Mouse (Mus musculus) hindbrain, embryonic 15.5 days (tissue): ENCODE results near the gene Smyd3. TPM values are rescaled to one million over a fixed set of nuclear protein-coding genes. Genes with fewer than 3 reads are reported as not detected.

Experiments
- ATAC-seq: fragments of 200-750 bp; cut with Nextera tagmentation; 2 replicates; pipeline ENCODE4 v1.8.0; 2017; ENCODE audit warnings: low read depth, moderate number of reproducible peaks, moderate TSS enrichment; ENCODE audit not compliant: low FRiP score
- H3K27ac ChIP-seq: fragments of 300-500 bp; sonication (generic); replicated peaks from 2 replicates; pipeline ENCODE4 v1.5.1; 2015; ENCODE audit warnings: mild to moderate bottlenecking, inconsistent platforms
- H3K27me3 ChIP-seq: fragments of 300-500 bp; sonication (generic); 2 replicates; pipeline ENCODE4 v1.6.1; 2015; ENCODE audit warnings: control low read depth, inconsistent platforms
- H3K36me3 ChIP-seq: fragments of 300-500 bp; sonication (generic); 2 replicates; pipeline ENCODE4 v1.6.1; 2015; ENCODE audit warnings: control low read depth, inconsistent platforms
- H3K4me1 ChIP-seq: fragments of 300-500 bp; sonication (generic); replicated peaks from 2 replicates; pipeline ENCODE4 v1.6.1; 2015; ENCODE audit warnings: control low read depth, inconsistent platforms
- H3K4me2 ChIP-seq: fragments of 300-500 bp; sonication (generic); 2 replicates; pipeline ENCODE4 v1.6.1; 2015; ENCODE audit warnings: moderate library complexity, mild to moderate bottlenecking, inconsistent platforms
- H3K4me3 ChIP-seq: fragments of 300-500 bp; sonication (generic); 2 replicates; pipeline ENCODE4 v1.5.1; 2015; ENCODE audit warnings: mild to moderate bottlenecking, inconsistent platforms
- H3K9ac ChIP-seq: fragments of 300-500 bp; sonication (generic); 2 replicates; pipeline ENCODE4 v1.6.1; 2015; ENCODE audit warnings: inconsistent platforms
- H3K9me3 ChIP-seq: fragments of 300-500 bp; sonication (generic); 2 replicates; pipeline ENCODE4 v1.6.1; 2016; ENCODE audit warnings: control low read depth, inconsistent platforms
- WGBS: fragments of 180-500 bp; shearing (Covaris S2); methylation state at CpG from one replicate; pipeline ENCODE4 v1.1.7; 2015; 5-methylcytosine and 5-hydroxymethylcytosine counted together
- polyA plus RNA-seq: library from polyadenylated mRNA; unstranded; fragments of >200 nt; fragmentation: Nextera tagmentation; extraction: Ambion mirVana; gene quantifications from 2 replicates; pipeline ENCODE4 v1.2.1, GENCODE M21; 2015

The Smyd3 gene
- polyA plus RNA-seq, 1 experiment from 2014 or later = 26.0 TPM

DNA sequence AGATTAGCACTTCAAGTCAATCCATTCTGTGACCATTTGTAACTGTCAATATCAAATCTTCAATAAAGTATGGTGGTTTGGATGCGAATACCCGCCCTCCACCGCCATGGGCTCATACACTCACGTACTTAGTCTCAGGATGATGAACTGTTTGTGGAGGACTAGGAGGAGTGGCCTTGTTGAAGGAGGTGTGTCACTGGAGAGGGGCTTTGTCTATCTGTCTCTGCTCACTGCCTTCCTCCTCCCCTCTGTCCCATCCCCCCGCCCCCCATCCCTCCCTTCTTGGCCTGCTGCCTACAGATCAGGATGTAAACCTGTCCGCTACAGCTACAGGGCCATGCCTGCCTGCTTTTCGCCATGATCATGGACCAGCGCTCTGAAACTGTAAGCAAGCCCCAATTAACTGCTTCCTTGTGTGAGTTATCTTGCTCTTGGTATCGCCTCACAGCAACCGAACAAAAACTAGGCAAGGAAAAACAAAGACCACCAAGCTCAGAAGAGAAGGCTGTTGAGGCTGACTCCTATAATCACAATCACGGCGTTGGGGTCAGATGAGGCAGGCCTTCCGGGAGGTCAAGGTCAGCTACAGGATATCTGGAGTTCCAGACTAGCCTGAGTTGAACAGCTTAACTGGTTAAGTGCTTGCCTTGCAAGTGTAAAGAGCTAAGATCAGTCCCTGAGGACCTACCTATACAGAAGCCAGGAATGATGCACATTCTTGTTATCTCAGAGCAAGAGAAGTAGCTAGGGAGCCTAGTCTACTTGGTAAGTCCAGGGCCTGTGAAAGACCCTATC, 7.1 kb downstream of the Smyd3 start:
- Histone ChIP-seq H3K27ac (no peak overlapping the region), H3K9ac (no peak overlapping the region), H3K4me1 (no peaks in the 10 kb centered on the region), H3K36me3 (no peaks in the 10 kb centered on the region), H3K4me2 (no peak overlapping the region), H3K27me3 (no peaks in the 10 kb centered on the region), H3K4me3 (no peak overlapping the region), H3K9me3 (no peaks in the 10 kb centered on the region)
- no peak for ATAC-seq
- WGBS = 87% methylated on average over 13 of the region's 13 CpGs

GRCm38 (mm10) chr1:179506530-179507315, 11.1 kb downstream of the Smyd3 start:
- Histone ChIP-seq H3K36me3 (no peaks in the 10 kb centered on the region), H3K9ac (no peak overlapping the region), H3K27ac (no peak overlapping the region), H3K9me3 (no peaks in the 10 kb centered on the region), H3K4me2 (no peak overlapping the region), H3K27me3 (no peaks in the 10 kb centered on the region), H3K4me1 (no peaks in the 10 kb centered on the region), H3K4me3 (no peak overlapping the region)
- no peak for ATAC-seq
- 66% methylated on average over 9 of the region's 9 CpGs for WGBS

DNA sequence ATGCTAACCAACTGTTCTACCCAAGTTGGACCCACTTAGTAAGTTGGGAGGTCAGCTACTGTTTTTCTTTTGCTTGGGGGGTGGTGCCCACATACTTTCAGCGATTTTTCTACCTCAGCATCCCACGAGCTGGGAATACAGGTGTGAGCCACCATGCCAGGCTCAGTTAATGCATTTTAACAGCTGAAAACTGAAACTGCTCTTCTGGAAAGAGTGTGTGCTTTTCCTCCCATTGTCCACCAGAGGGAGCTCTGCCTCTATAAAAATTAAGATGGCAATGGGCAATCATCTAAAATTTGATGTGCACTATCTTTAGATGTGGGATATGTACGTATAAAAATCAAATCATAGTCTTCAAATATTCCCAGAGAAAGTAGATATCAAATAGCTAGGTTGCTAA, 15.3 kb downstream of the Smyd3 start:
- Histone ChIP-seq H3K27me3 (no peaks in the 10 kb centered on the region), H3K9me3 (no peaks in the 10 kb centered on the region), H3K27ac (no peak overlapping the region), H3K4me3 (no peak overlapping the region), H3K9ac (no peak overlapping the region), H3K36me3 (no peaks in the 10 kb centered on the region), H3K4me2 (no peak overlapping the region), H3K4me1 (no peaks in the 10 kb centered on the region)
- WGBS = 22% methylated on average over 3 of the region's 3 CpGs
- no peak for ATAC-seq

GRCm38 (mm10) chr1:179499257-179499656, 18.6 kb downstream of the Smyd3 start:
- Histone ChIP-seq H3K4me3 (no peak overlapping the region), H3K27ac (no peak overlapping the region), H3K9me3 (no peaks in the 10 kb centered on the region), H3K9ac (no peak overlapping the region), H3K36me3 (no peaks in the 10 kb centered on the region), H3K4me2 (no peak overlapping the region), H3K27me3 (no peaks in the 10 kb centered on the region), H3K4me1 (no peaks in the 10 kb centered on the region)
- ATAC-seq = no peak
- 94% methylated on average over 3 of the region's 3 CpGs for WGBS

GRCm38 (mm10) chr1:179492908-179493307, 24.9 kb downstream of the Smyd3 start:
- Histone ChIP-seq H3K4me1 (0 out of 2 replicates have a peak, but pooled peaks cover 5% of the 10 kb centered on the region), H3K4me2 (no peak overlapping the region), H3K27me3 (no peaks in the 10 kb centered on the region), H3K9me3 (no peaks in the 10 kb centered on the region), H3K36me3 (no peaks in the 10 kb centered on the region), H3K9ac (no peak overlapping the region), H3K27ac (no peak overlapping the region), H3K4me3 (no peak overlapping the region)
- no peak for ATAC-seq
- WGBS = 88% methylated on average over 5 of the region's 5 CpGs

GRCm38 (mm10) chr1:179488520-179488919, 29.3 kb downstream of the Smyd3 start:
- Histone ChIP-seq H3K4me1 (0 out of 2 replicates have a peak, but pooled peaks cover 5% of the 10 kb centered on the region), H3K27ac (no peak overlapping the region), H3K9me3 (no peaks in the 10 kb centered on the region), H3K4me2 (no peak overlapping the region), H3K36me3 (no peaks in the 10 kb centered on the region), H3K9ac (no peak overlapping the region), H3K4me3 (no peak overlapping the region), H3K27me3 (no peaks in the 10 kb centered on the region)
- ATAC-seq = no peak
- WGBS = 88% methylated on average over 5 of the region's 5 CpGs

DNA sequence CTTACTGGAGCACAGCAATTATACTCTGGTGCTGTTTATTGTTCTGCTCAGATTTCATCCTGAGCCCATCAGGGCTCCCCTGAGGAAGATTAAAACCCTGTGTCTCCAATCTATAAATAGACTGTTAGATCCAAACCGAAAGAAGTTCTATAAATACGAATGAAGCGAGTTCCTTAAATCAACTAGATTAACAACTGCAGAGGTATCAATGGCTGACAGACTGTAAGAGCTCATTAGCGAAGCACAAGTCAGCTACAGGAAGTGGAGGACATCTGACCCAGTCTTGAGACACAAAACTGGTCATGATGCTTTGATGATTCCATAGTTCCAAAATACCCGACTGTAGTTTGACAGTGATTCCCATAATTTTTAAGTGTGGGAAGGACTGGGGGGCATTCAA, 29.9 kb downstream of the Smyd3 start:
- no peak overlapping the region for H3K27ac ChIP-seq
- WGBS = 59% methylated on average over 5 of the region's 5 CpGs
- no peak for ATAC-seq

DNA sequence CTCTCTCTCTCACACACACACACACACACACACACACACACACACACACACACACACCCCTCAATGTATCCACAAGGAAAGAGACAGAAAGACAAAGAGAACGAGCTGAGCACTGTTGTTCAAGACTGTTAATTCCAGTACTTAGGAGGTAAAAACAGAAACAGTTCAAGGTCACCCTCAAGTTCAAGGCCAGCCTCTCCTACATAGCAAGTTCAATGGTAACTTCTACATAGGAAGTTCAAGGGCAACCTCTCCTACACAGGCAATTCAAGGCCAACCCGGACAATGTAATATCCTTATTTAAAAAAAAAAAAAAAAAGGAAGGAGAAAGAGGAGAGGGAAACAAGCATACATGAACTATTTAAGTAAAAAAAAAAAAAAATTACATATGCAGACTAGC, 30.6 kb downstream of the Smyd3 start:
- no peak for ATAC-seq
- no peaks in the 10 kb centered on the region for H3K9me3 ChIP-seq
- WGBS = 81% methylated on average over 2 of the region's 2 CpGs

More for the DNA sequence above, 29.9 kb downstream of the Smyd3 start:
- Histone ChIP-seq H3K4me2 (no peak overlapping the region), H3K9ac (no peak overlapping the region), H3K4me1 (0 out of 2 replicates have a peak, but pooled peaks cover 5% of the 10 kb centered on the region), H3K27me3 (no peaks in the 10 kb centered on the region), H3K36me3 (no peaks in the 10 kb centered on the region), H3K9me3 (no peaks in the 10 kb centered on the region), H3K4me3 (no peak overlapping the region)

DNA sequence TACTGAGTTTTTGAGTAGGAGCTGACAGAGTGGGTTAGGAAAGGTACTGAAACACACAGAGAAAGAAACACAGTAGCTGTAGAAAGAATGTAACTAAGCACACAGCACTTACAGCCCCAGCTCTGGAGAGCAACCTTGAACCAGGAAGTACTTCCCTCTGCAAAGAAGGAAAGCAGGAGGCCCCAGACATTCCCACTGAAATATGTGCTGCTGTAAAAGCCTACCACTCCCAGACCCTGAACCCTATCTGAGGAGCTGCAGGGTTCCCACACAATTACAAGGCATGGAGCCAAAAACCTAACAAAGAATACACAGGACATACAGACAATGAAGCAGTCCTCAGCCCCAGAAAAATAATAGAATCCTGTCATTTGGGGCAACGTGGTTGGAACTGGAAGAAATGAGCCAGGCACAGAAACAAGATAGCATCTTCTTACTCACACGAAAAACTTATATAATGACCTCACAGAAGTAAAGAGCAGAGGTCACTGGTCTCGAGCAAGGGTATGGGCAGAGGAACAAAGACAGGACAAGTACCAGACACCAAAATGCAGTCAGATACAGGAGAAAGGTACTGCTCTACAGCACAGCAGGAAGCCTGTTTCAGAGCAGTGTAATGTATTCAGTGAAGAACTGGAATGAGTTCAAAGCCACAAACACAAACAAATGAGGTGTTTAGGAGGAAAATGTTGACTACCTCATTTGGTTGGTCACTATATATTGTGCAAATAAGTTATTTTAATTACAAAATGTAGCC, 31.9 kb downstream of the Smyd3 start:
- Histone ChIP-seq H3K27me3 (no peaks in the 10 kb centered on the region), H3K4me2 (no peak overlapping the region), H3K9me3 (no peaks in the 10 kb centered on the region), H3K9ac (no peak overlapping the region), H3K27ac (no peak overlapping the region), H3K36me3 (no peaks in the 10 kb centered on the region), H3K4me3 (no peak overlapping the region), H3K4me1 (0 out of 2 replicates have a peak, but pooled peaks cover under 1% of the 10 kb centered on the region)
- 22% methylated on average over 3 of the region's 3 CpGs for WGBS
- no peak for ATAC-seq

More for the DNA sequence above, 30.6 kb downstream of the Smyd3 start:
- Histone ChIP-seq H3K4me3 (no peak overlapping the region), H3K27ac (no peak overlapping the region), H3K27me3 (no peaks in the 10 kb centered on the region), H3K4me1 (0 out of 2 replicates have a peak, but pooled peaks cover 5% of the 10 kb centered on the region), H3K36me3 (no peaks in the 10 kb centered on the region), H3K9ac (no peak overlapping the region), H3K4me2 (no peak overlapping the region)

DNA sequence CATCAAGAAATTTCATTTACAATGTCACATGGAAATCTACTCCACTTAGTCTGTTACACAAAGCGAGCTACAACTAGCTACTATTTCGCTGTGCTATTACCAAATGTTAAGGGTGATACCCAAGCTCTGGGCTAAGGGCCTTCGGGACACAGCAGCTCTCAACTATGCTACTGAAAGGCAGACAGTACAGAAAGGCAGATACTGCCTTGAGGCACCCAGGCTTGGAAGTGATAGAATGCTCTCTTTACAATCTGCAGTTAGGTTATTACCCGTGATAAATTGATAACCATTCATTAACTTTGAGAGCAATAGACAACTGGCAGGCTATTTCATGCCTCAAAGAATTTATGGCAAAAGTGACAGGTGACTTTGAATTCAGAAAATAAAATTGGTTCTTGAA, 37.0 kb downstream of the Smyd3 start:
- H3K9me3 ChIP-seq = no peaks in the 10 kb centered on the region
- no peaks in the 10 kb centered on the region for H3K27me3 ChIP-seq
- no peak overlapping the region for H3K27ac ChIP-seq
- no peak for ATAC-seq
- no peak overlapping the region for H3K4me3 ChIP-seq
- WGBS = 64% methylated on average over 4 of the region's 4 CpGs
- no peaks in the 10 kb centered on the region for H3K36me3 ChIP-seq
- H3K9ac ChIP-seq = no peak overlapping the region
- no peak overlapping the region for H3K4me2 ChIP-seq
- no peaks in the 10 kb centered on the region for H3K4me1 ChIP-seq

DNA sequence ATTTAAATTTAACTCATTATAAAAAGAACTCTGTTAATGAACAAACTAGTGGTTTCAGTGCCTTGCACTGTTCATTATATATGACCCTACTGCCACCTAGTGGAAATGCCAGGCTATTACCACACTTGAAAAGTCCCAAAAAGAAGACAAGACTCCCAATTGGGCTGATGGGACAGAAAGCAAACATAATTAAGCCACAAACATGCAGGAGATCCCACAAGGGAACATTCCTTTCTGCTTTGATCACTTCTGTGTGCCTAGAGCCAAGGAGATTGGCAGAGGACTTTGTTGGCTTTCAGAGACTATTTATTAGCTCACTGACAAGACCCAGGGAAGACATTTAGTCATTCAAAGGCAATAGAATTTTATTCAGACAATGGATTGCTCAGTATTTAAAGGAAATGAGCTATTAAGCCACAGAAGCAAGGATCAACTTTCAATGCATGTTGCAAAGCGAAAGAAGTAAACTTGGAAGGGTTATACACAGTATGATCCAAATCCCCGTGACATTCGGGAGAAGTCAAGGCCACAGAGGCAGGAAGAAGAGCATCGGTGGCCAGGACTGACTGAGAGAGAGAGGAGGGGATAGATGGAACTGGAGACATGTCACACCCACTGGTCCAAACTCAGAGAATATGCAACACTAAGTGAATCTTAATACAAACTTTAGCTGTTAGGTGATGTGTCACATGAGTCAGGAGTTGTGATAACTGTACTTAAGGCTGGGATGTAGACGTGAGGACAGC, 40.5 kb downstream of the Smyd3 start:
- no peak overlapping the region for H3K4me2 ChIP-seq
- H3K4me1 ChIP-seq = no peaks in the 10 kb centered on the region
- no peak overlapping the region for H3K27ac ChIP-seq
- H3K4me3 ChIP-seq = no peak overlapping the region
- ATAC-seq = peak; percentile 68; the same call in 1 of the 2 replicates
- H3K36me3 ChIP-seq = no peaks in the 10 kb centered on the region
- H3K9ac ChIP-seq = no peak overlapping the region
- WGBS = 83% methylated on average over 5 of the region's 5 CpGs
- peaks cover 6% of the 10 kb centered on the region; the same call in 1 of the 2 replicates for H3K9me3 ChIP-seq
- H3K27me3 ChIP-seq = no peaks in the 10 kb centered on the region
